Mouse (Mus musculus) stomach, postnatal 0 days (tissue): ENCODE data around the gene Tia1.
A peak's percentile ranks its signal among the peaks of the same experiment; 100 is the strongest.

ENCODE experiments used
- CTCF ChIP-seq: IDR thresholded peaks from 2 replicates; pipeline ENCODE4 v1.5.1; 2016; ENCODE audit warnings: antibody characterized with exemption, low read depth, mild to moderate bottlenecking, moderate library complexity
- EP300 ChIP-seq: optimal IDR thresholded peaks from 2 replicates; pipeline ENCODE3; 2016; ENCODE audit warnings: antibody characterized with exemption

GRCm38 (mm10) chr6:86370093-86370713 lies 33.8 kb upstream of the Tia1 start:
- peak; percentile 63 for TF ChIP-seq CTCF
- TF ChIP-seq EP300 = no peak
